Mouse (Mus musculus) CH12.LX (cell line): ENCODE data around the gene Tspan15.

Experiments used
- EP300 ChIP-seq: IDR thresholded peaks from 2 replicates; pipeline ENCODE4 v1.6.1; 2011; ENCODE audit warnings: low read length, improper control_type of control experiment
- MAZ ChIP-seq: IDR thresholded peaks from 2 replicates; pipeline ENCODE4 v1.6.1; 2012; ENCODE audit warnings: low read depth, mild to moderate bottlenecking, inconsistent platforms, low read length, improper control_type of control experiment, moderate library complexity
- MXI1 ChIP-seq: IDR thresholded peaks from 2 replicates; pipeline ENCODE4 v1.6.1; 2011; ENCODE audit warnings: mild to moderate bottlenecking, low read depth, low read length, improper control_type of control experiment
- POLR2A ChIP-seq: IDR thresholded peaks from 2 replicates; pipeline ENCODE4 v1.6.1; 2011; ENCODE audit warnings: low read depth, mild to moderate bottlenecking, improper control_type of control experiment, low read length
- TCF12 ChIP-seq: IDR thresholded peaks from 2 replicates; pipeline ENCODE4 v1.6.1; 2014; ENCODE audit warnings: low read depth, mild to moderate bottlenecking, inconsistent platforms, low read length, improper control_type of control experiment

DNA sequence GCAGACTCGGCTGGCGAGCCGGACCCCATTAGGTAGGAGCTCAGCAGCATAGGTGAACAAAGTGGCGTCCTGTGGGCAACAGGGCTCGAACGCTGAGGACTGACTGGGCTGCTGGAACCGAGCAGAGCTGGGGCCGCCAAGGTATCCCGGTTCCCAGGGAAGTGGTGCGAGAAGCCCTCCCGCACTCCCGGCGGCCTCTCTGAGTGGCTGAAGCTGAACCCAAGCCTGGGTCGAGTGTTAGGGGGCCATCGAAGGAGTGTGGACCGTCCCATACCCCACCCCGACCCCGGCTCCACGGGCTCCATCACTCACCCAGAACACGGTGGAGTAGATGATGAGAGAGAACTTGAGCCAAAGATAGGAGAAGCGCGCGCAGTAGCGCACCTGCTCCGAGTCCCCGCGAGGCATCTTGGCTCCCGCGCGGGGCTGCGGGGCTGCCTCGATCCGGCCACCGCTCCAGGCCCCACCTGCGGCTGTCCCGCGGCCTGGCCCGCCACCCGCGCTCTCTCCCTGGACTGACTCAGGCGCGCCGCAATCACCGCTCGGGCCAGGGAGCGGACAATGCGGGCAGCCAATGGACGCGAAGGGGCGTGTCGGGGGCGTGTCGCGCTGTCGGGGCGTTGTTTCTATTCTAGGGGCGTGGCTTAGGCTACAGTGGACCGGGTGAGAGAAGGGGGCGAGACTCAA, at the start of gene Tspan15:
- 0 out of 2 replicates have a peak, but pooled peaks have one; percentile 26 for TF ChIP-seq TCF12
- TF ChIP-seq MXI1: no peak
- TF ChIP-seq MAZ: no peak
- TF ChIP-seq EP300: no peak
- no peak for TF ChIP-seq POLR2A
